Mouse (Mus musculus) bone marrow macrophage, adult 2 months (primary cell): ENCODE measurements at regions not wholly inside any gene's neighbourhood (a gene's known extent, or its start where the extent isn't known, plus 50 kb on each side); places are given as distances from the start of the nearest gene placed in this dataset.

ENCODE experiments used
- CTCF ChIP-seq: IDR thresholded peaks from 2 replicates; pipeline ENCODE4 v1.5.1; 2012; ENCODE audit warnings: low read depth, mild to moderate bottlenecking, low read length, moderate library complexity
- POLR2A ChIP-seq: IDR thresholded peaks from 2 replicates; pipeline ENCODE4 v1.6.1; 2012; ENCODE audit warnings: mild to moderate bottlenecking, low read depth, low read length, borderline replicate concordance

DNA sequence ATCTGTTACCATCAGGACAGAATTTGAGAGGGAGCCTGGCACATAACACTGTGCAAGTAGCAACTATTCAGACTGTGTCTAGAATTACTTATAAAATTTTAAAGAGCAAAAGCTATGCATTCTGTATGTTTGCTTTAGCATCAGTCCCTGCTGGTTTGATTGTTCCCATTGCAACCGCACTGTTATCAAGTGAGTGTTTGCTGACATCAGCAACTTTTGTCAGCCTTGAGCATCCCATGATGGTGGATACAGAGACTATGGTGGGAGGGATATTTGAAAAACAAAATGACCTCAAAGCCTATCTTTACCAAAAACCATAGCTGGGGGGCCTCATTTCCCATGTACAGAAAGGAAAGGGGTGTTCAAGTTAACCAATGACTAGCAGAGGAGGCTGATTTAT is 93.2 kb upstream of the Tapt1 start:
- TF ChIP-seq CTCF, result no peak
- no peak for TF ChIP-seq POLR2A
